ENCODE assay signal across 10 mouse cellular contexts in the genomic region with DNA sequence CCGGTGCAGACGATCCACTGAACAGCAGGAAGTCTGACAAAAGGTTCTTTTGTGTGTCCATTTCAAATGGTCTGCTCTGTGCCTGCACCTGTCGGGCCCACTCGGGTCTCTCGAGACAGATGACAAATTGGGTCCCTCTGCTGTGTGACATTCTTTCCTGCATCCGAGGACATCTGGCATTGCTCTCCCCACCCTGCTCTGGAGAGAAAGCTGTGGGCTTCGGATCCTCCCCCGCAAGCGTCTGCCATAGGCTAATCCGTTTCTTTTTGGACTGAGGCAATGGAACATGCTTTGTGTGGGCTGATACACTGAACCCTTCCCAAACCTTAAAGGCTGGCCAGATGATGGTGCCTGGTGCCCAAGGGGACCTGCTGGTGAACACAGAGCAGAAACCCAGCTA. TPM values are rescaled to one million over a fixed set of nuclear protein-coding genes. Genes with fewer than 3 reads are reported as not detected.
DNase-seq lines count a peak whose midpoint lies in the region; ATAC-seq and TF ChIP-seq lines count a peak whose summit lies in the region.
"Had no signal": no experiment of that assay in that cellular context is flagged by ENCODE, and none has a peak within 500 bp of the region (broad histone marks: within the 10 kb centered on the region; RNA-seq: fewer than 3 reads in every experiment).

No protein-coding gene starts in this region.

- H3K36me3 ChIP-seq in intestine, postnatal 0 days (ENCODE audit: control insufficient read depth, insufficient read depth) = no peaks in the 10 kb centered on the region
- H3K36me3 ChIP-seq: limb, embryonic 13.5 days had no signal

- ATAC-seq in frontal cortex, adult (ENCODE audit: low TSS enrichment) = peak; percentile 50
- no peak for ATAC-seq in intestine, postnatal 0 days

- peaks cover 16% of the 10 kb centered on the region for H3K4me1 ChIP-seq in cerebellum, adult 2 months (ENCODE audit: control insufficient read depth, insufficient read depth, low read length)
- H3K4me1 ChIP-seq in olfactory bulb, adult 2 months (ENCODE audit: control insufficient read depth, insufficient read depth, low read length) = peaks cover 77% of the 10 kb centered on the region
- no peaks in the 10 kb centered on the region for H3K4me1 ChIP-seq in intestine, postnatal 0 days (replicated peaks; ENCODE audit: control insufficient read depth, insufficient read depth, low read length)
- H3K4me1 ChIP-seq: limb, embryonic 13.5 days had no signal

- no peak overlapping the region for H3K27ac ChIP-seq in cerebellum, adult 2 months (ENCODE audit: insufficient read depth, low read length)
- peak overlapping the region; percentile 86 for H3K27ac ChIP-seq in olfactory bulb, adult 2 months (ENCODE audit: insufficient read depth, low read depth, low read length)
- H3K27ac ChIP-seq in intestine, postnatal 0 days (ENCODE audit: low read depth, low read length) = no peak overlapping the region
- H3K27ac ChIP-seq: limb, embryonic 13.5 days had no signal

- DNase-seq in cerebellum, postnatal 10 days = peak; percentile 45 to 46
- no peak for DNase-seq in cerebellum, adult 2 months
- DNase-seq in layer of hippocampus, adult 9-11 months = peak; percentile 95
- no peak for DNase-seq in adrenal gland, postnatal 4 days (ENCODE audit: low spot score in 2 of 2)
- DNase-seq in thymus, postnatal 0 days (ENCODE audit: low spot score) = no peak
- DNase-seq: heart, postnatal 4 days had no signal

- TF ChIP-seq CTCF in cerebellum, adult 2 months (IDR thresholded peaks at IDR 0.05; ENCODE audit: borderline replicate concordance, insufficient read depth, low read depth, low read length) = no peak
- TF ChIP-seq CTCF in olfactory bulb, adult 2 months (IDR thresholded peaks at IDR 0.05; ENCODE audit: insufficient read depth, low read depth, low read length) = no peak
- TF ChIP-seq CTCF in intestine, postnatal 0 days (IDR thresholded peaks at IDR 0.05; ENCODE audit: low read depth) = no peak

- H3K4me3 ChIP-seq in cerebellum, adult 2 months (replicated peaks; ENCODE audit: insufficient read depth, low read depth, low read length) = no peak overlapping the region
- no peak overlapping the region for H3K4me3 ChIP-seq in olfactory bulb, adult 2 months (ENCODE audit: insufficient read depth, low read depth, low read length)
- H3K4me3 ChIP-seq in intestine, postnatal 0 days (ENCODE audit: low read depth, low read length) = no peak overlapping the region
- H3K4me3 ChIP-seq: limb, embryonic 13.5 days had no signal

- H3K9me3 ChIP-seq in intestine, postnatal 0 days (ENCODE audit: control insufficient read depth) = no peaks in the 10 kb centered on the region
- H3K9me3 ChIP-seq: limb, embryonic 13.5 days had no signal

- no peak overlapping the region for H3K4me2 ChIP-seq in intestine, postnatal 0 days (replicated peaks; ENCODE audit: low read depth)
- H3K4me2 ChIP-seq: limb, embryonic 13.5 days had no signal

- no peak for TF ChIP-seq POLR2A in cerebellum, adult 2 months (IDR thresholded peaks at IDR 0.05; ENCODE audit: borderline replicate concordance, insufficient read depth, low read length)
- no peak for TF ChIP-seq POLR2A in olfactory bulb, adult 2 months (IDR thresholded peaks at IDR 0.05; ENCODE audit: insufficient read depth, low read depth, low read length)

- no peaks in the 10 kb centered on the region for H3K27me3 ChIP-seq in cerebellum, adult 2 months (ENCODE audit: control insufficient read depth, insufficient read depth, low read length)
- H3K27me3 ChIP-seq in intestine, postnatal 0 days (replicated peaks; ENCODE audit: control insufficient read depth, insufficient read depth, low read length) = no peaks in the 10 kb centered on the region
- H3K27me3 ChIP-seq: limb, embryonic 13.5 days had no signal

- H3K9ac ChIP-seq in intestine, postnatal 0 days (ENCODE audit: low read depth, low read length) = no peak overlapping the region
- H3K9ac ChIP-seq: limb, embryonic 13.5 days had no signal

- WGBS in cerebellum, adult 2 months = 13% methylated on average over 10 of the region's 10 CpGs
- WGBS in olfactory bulb, adult 2 months = 16% methylated on average over 10 of the region's 10 CpGs
- 64% methylated on average over 10 of the region's 10 CpGs for WGBS in intestine, postnatal 0 days

RNA-seq across cellular contexts. Expression of gene Nphp4, which starts 23.4 kb away (rescaled TPM):
- 8.7 and 8.8 TPM in 2 replicates for polyA plus RNA-seq in cerebellum, adult 2 months (2012; rRNA removed)
- polyA plus RNA-seq in olfactory bulb, adult 2 months (2012; ENCODE audit: insufficient read depth, insufficient read length, low replicate concordance, missing spikeins) = not detected in 2 replicates
- total RNA-seq in adrenal gland, postnatal 4 days (2021) = 1 to 10 TPM; 4.5 to 6.5 TPM
- polyA plus RNA-seq in thymus, postnatal 0 days (2015; fragmentation: Nextera tagmentation; extraction: Ambion mirVana) = 0.96 and 1.3 TPM in 2 replicates
- 0.47 and 0.48 TPM in 2 replicates for polyA plus RNA-seq in intestine, postnatal 0 days (2015; fragmentation: Nextera tagmentation; extraction: Ambion mirVana)

RNA-seq across cellular contexts. Expression of gene Kcnab2, which starts 24.6 kb away (rescaled TPM):
- 161 and 191 TPM in 2 replicates for polyA plus RNA-seq in cerebellum, adult 2 months (2012; rRNA removed)
- polyA plus RNA-seq in olfactory bulb, adult 2 months (2012; ENCODE audit: insufficient read depth, insufficient read length, low replicate concordance, missing spikeins) = not detected in 2 replicates
- 10 to 100 TPM; 10.1 to 10.4 TPM for total RNA-seq in adrenal gland, postnatal 4 days (2021)
- polyA plus RNA-seq in thymus, postnatal 0 days (2015; fragmentation: Nextera tagmentation; extraction: Ambion mirVana) = 75.7 and 83.1 TPM in 2 replicates
- 1.1 and 2.0 TPM in 2 replicates for polyA plus RNA-seq in intestine, postnatal 0 days (2015; fragmentation: Nextera tagmentation; extraction: Ambion mirVana)

Comparison
In these comparisons a context has a peak if more than half of its experiments do, and no peak if none do; other contexts are left out.
1. DNase-seq: peak in cerebellum, postnatal 10 days (2 of 2) and layer of hippocampus, adult 9-11 months (single experiment); none in cerebellum, adult 2 months (0 of 2), adrenal gland, postnatal 4 days (0 of 2) and thymus, postnatal 0 days (single experiment).
2. RNA of gene Kcnab2, which starts 24.6 kb away (polyA plus RNA-seq): 161 to 191 TPM in cerebellum, adult 2 months, 75.7 to 83.1 TPM in thymus, postnatal 0 days and not detected in olfactory bulb, adult 2 months; 1.1 to 2.0 TPM in intestine, postnatal 0 days; every median in the first group is over 10 times any median in the second.